Mouse (Mus musculus) MEL (cell line): ENCODE results near the gene Gm37240. TPM values are rescaled to one million over a fixed set of nuclear protein-coding genes. Genes with fewer than 3 reads are reported as not detected.

Experiments
- DNase-seq: peaks from one replicate; pipeline ENCODE4 v3.0.0; 2011; ENCODE audit warnings: low read depth, low spot score
- H3K27ac ChIP-seq: 2 replicates; pipeline ENCODE4 v1.5.1; 2012; ENCODE audit warnings: low read depth, mild to moderate bottlenecking, control low read depth, low read length, moderate library complexity; ENCODE audit not compliant: control insufficient read depth
- H3K27me3 ChIP-seq, 2 experiments: fragments of 150-350 bp in 1 of 2; sonication (generic) in 1 of 2; 2 replicates each; pipeline ENCODE4 v1.6.1; 2012; ENCODE audit warnings: low read length in 2 of 2, mild to moderate bottlenecking in 2 of 2, improper control_type of control experiment in 1 of 2, moderate library complexity in 1 of 2; ENCODE audit not compliant: insufficient read depth in 2 of 2, control insufficient read depth in 1 of 2
- H3K36me3 ChIP-seq, 2 experiments: 2 replicates each; pipeline ENCODE4 v1.6.1; 2012 to 2014; ENCODE audit warnings: low read length in 2 of 2, improper control_type of control experiment in 1 of 2, inconsistent platforms in 1 of 2, mild to moderate bottlenecking in 1 of 2; ENCODE audit not compliant: insufficient read depth in 2 of 2, control insufficient read depth in 1 of 2
- H3K4me1 ChIP-seq, 2 experiments: fragments of 150-350 bp in 1 of 2; sonication (generic) in 1 of 2; 2 replicates each; pipeline ENCODE4 v1.6.1; 2012; ENCODE audit warnings: low read length in 2 of 2, improper control_type of control experiment in 1 of 2, mild to moderate bottlenecking in 1 of 2; ENCODE audit not compliant: insufficient read depth in 2 of 2, control insufficient read depth in 1 of 2
- H3K4me3 ChIP-seq, 2 experiments: fragments of 150-350 bp in 1 of 2; sonication (generic) in 1 of 2; 2 replicates each; pipeline ENCODE4 v1.5.1; 2012; ENCODE audit warnings: low read depth in 2 of 2, low read length in 2 of 2, mild to moderate bottlenecking in 2 of 2, moderate library complexity in 2 of 2, control low read depth in 1 of 2, improper control_type of control experiment in 1 of 2; ENCODE audit not compliant: control insufficient read depth in 1 of 2, insufficient read depth in 1 of 2
- H3K79me2 ChIP-seq: 2 replicates; pipeline ENCODE4 v1.6.1; 2012; ENCODE audit warnings: mild to moderate bottlenecking, low read length, moderate library complexity; ENCODE audit not compliant: control insufficient read depth, poor library complexity, insufficient read depth
- H3K9ac ChIP-seq: 2 replicates; pipeline ENCODE4 v1.6.1; 2012; ENCODE audit warnings: low read depth, mild to moderate bottlenecking, control low read depth, low read length, moderate library complexity; ENCODE audit not compliant: control insufficient read depth, poor library complexity, severe bottlenecking
- H3K9me3 ChIP-seq: fragments of 150-350 bp; sonication (generic); replicated peaks from 2 replicates; pipeline ENCODE4 v1.6.1; 2012; ENCODE audit warnings: mild to moderate bottlenecking, low read length, improper control_type of control experiment, moderate library complexity; ENCODE audit not compliant: insufficient read depth
- CHD1 ChIP-seq: IDR thresholded peaks from 2 replicates; pipeline ENCODE4 v1.6.1; 2012; ENCODE audit warnings: low read depth, mild to moderate bottlenecking, inconsistent platforms, low read length, improper control_type of control experiment
- CHD2 ChIP-seq: IDR thresholded peaks from 2 replicates; pipeline ENCODE4 v1.6.1; 2011; ENCODE audit warnings: low read length, improper control_type of control experiment
- E2F4 ChIP-seq: IDR thresholded peaks from 2 replicates; pipeline ENCODE4 v1.6.1; 2011; ENCODE audit warnings: low read depth, low read length, improper control_type of control experiment, borderline replicate concordance
- ELF1 ChIP-seq: IDR thresholded peaks from 2 replicates; pipeline ENCODE4 v1.6.1; 2014; ENCODE audit warnings: low read depth, mild to moderate bottlenecking, inconsistent platforms, low read length, improper control_type of control experiment, moderate library complexity
- EP300 ChIP-seq, 2 experiments: IDR thresholded peaks; 2 replicates each; pipeline ENCODE4 v1.6.1; 2011; ENCODE audit warnings: improper control_type of control experiment in 2 of 2, low read length in 2 of 2, low read depth in 1 of 2, mild to moderate bottlenecking in 1 of 2
- GABPA ChIP-seq: IDR thresholded peaks from 2 replicates; pipeline ENCODE4 v1.6.1; 2012; ENCODE audit warnings: low read depth, mild to moderate bottlenecking, inconsistent platforms, low read length, improper control_type of control experiment, moderate library complexity
- GATA1 ChIP-seq: IDR thresholded peaks from 2 replicates; pipeline ENCODE4 v1.6.1; 2011; ENCODE audit warnings: low read depth, low read length, improper control_type of control experiment
- HCFC1 ChIP-seq: IDR thresholded peaks from 2 replicates; pipeline ENCODE4 v1.6.1; 2012; ENCODE audit warnings: low read depth, mild to moderate bottlenecking, inconsistent platforms, low read length, improper control_type of control experiment, moderate library complexity
- JUND ChIP-seq: IDR thresholded peaks from 2 replicates; pipeline ENCODE4 v1.6.1; 2011; ENCODE audit warnings: low read depth, mild to moderate bottlenecking, improper control_type of control experiment, low read length
- KAT2A ChIP-seq: conservative IDR thresholded peaks from 2 replicates; pipeline ENCODE4 v1.6.1; 2012; ENCODE audit warnings: low read depth, low read length, improper control_type of control experiment, inconsistent platforms
- MAFK ChIP-seq: IDR thresholded peaks from 2 replicates; pipeline ENCODE4 v1.6.1; 2011; ENCODE audit warnings: low read depth, mild to moderate bottlenecking, low read length, improper control_type of control experiment, borderline replicate concordance
- MAX ChIP-seq: IDR thresholded peaks from 2 replicates; pipeline ENCODE4 v1.6.1; 2011; ENCODE audit warnings: low read length, improper control_type of control experiment
- MAZ ChIP-seq: IDR thresholded peaks from 2 replicates; pipeline ENCODE4 v1.6.1; 2012; ENCODE audit warnings: low read depth, mild to moderate bottlenecking, inconsistent platforms, low read length, improper control_type of control experiment
- MEF2A ChIP-seq: IDR thresholded peaks from 2 replicates; pipeline ENCODE4 v1.6.1; 2014; ENCODE audit warnings: low read depth, mild to moderate bottlenecking, inconsistent platforms, low read length, improper control_type of control experiment; ENCODE audit not compliant: poor library complexity, insufficient replicate concordance, severe bottlenecking; ENCODE audit errors: extremely low read depth
- MXI1 ChIP-seq: IDR thresholded peaks from 2 replicates; pipeline ENCODE4 v1.6.1; 2011; ENCODE audit warnings: mild to moderate bottlenecking, low read depth, low read length, improper control_type of control experiment
- MYC ChIP-seq: IDR thresholded peaks from 2 replicates; pipeline ENCODE4 v1.6.1; 2011; ENCODE audit warnings: low read depth, mild to moderate bottlenecking, low read length, improper control_type of control experiment, moderate library complexity
- NRF1 ChIP-seq: IDR thresholded peaks from 2 replicates; pipeline ENCODE4 v1.6.1; 2014; ENCODE audit warnings: low read depth, mild to moderate bottlenecking, inconsistent platforms, low read length, improper control_type of control experiment, moderate library complexity; ENCODE audit not compliant: poor library complexity, insufficient read depth, severe bottlenecking
- POLR2A ChIP-seq, 2 experiments: IDR thresholded peaks; 2 replicates each; pipeline ENCODE4 v1.6.1; 2011 to 2012; ENCODE audit warnings: low read length in 2 of 2, mild to moderate bottlenecking in 2 of 2, control low read depth in 1 of 2, improper control_type of control experiment in 1 of 2, low read depth in 1 of 2, moderate library complexity in 1 of 2; ENCODE audit not compliant: control insufficient read depth in 1 of 2, insufficient read depth in 1 of 2, poor library complexity in 1 of 2
- POLR2AphosphoS2 ChIP-seq: IDR thresholded peaks from 2 replicates; pipeline ENCODE4 v1.6.1; 2011; ENCODE audit warnings: low read length, improper control_type of control experiment
- POLR2AphosphoS5 ChIP-seq: IDR thresholded peaks from 2 replicates; pipeline ENCODE4 v1.6.1; 2012; ENCODE audit warnings: low read depth, borderline replicate concordance, mild to moderate bottlenecking, inconsistent platforms, low read length, moderate library complexity, mixed read lengths
- RCOR1 ChIP-seq: IDR thresholded peaks from 2 replicates; pipeline ENCODE4 v1.6.1; 2012; ENCODE audit warnings: low read depth, mild to moderate bottlenecking, inconsistent platforms, low read length, improper control_type of control experiment
- SIN3A ChIP-seq: IDR thresholded peaks from 2 replicates; pipeline ENCODE4 v1.6.1; 2012; ENCODE audit warnings: low read length, improper control_type of control experiment, inconsistent platforms
- SMC3 ChIP-seq: IDR thresholded peaks from 2 replicates; pipeline ENCODE4 v1.6.1; 2011; ENCODE audit warnings: low read depth, low read length, improper control_type of control experiment
- TAL1 ChIP-seq: IDR thresholded peaks from 2 replicates; pipeline ENCODE4 v1.6.1; 2012; ENCODE audit warnings: mild to moderate bottlenecking, inconsistent platforms, low read length, moderate library complexity, mixed read lengths
- TBP ChIP-seq: IDR thresholded peaks from 2 replicates; pipeline ENCODE4 v1.8.0; 2011; ENCODE audit warnings: low read depth, low read length, improper control_type of control experiment
- UBTF ChIP-seq: IDR thresholded peaks from 2 replicates; pipeline ENCODE4 v1.6.1; 2012; ENCODE audit warnings: low read depth, mild to moderate bottlenecking, inconsistent platforms, low read length, improper control_type of control experiment, moderate library complexity, borderline replicate concordance; ENCODE audit not compliant: insufficient read depth
- USF2 ChIP-seq, 2 experiments: IDR thresholded peaks; 2 replicates each; pipeline ENCODE4 v1.6.1; 2011 to 2012; ENCODE audit warnings: improper control_type of control experiment in 2 of 2, low read length in 2 of 2, borderline replicate concordance in 1 of 2, inconsistent platforms in 1 of 2, low read depth in 1 of 2, mild to moderate bottlenecking in 1 of 2; ENCODE audit not compliant: insufficient read depth in 1 of 2
- ZC3H11A ChIP-seq: IDR thresholded peaks from 2 replicates; pipeline ENCODE4 v1.6.1; 2012; ENCODE audit warnings: low read depth, mild to moderate bottlenecking, inconsistent platforms, low read length, improper control_type of control experiment
- ZKSCAN1 ChIP-seq: IDR thresholded peaks from 2 replicates; pipeline ENCODE4 v1.6.1; 2012; ENCODE audit warnings: low read depth, mild to moderate bottlenecking, inconsistent platforms, low read length, improper control_type of control experiment, moderate library complexity
- ZNF384 ChIP-seq: IDR thresholded peaks from 2 replicates; pipeline ENCODE4 v1.6.1; 2012; ENCODE audit warnings: low read depth, mild to moderate bottlenecking, inconsistent platforms, low read length, improper control_type of control experiment
- polyA plus RNA-seq, 2 experiments: library from polyadenylated mRNA; stranded (reverse) in 1 of 2; unstranded in 1 of 2; fragments of >175 nt in 1 of 2; fragments of >200 nt in 1 of 2; gene quantifications; 2 replicates each; pipeline versions ENCODE4 v1.2.1 to v1.2.4; 2012; ENCODE audit warnings: low replicate concordance in 2 of 2, low read depth in 1 of 2; ENCODE audit not compliant: insufficient read length in 2 of 2, insufficient read depth in 1 of 2, missing spikeins in 1 of 2
- total RNA-seq: library from RNA; depleted of rRNA; stranded (reverse); fragments of 300-350 nt; gene quantifications from 2 replicates; pipeline ENCODE4 v1.2.3, GENCODE M21; 2012

Gene Gm37240
- total and polyA plus RNA-seq, 3 experiments, result 0.04 TPM; not detected in 2

DNA sequence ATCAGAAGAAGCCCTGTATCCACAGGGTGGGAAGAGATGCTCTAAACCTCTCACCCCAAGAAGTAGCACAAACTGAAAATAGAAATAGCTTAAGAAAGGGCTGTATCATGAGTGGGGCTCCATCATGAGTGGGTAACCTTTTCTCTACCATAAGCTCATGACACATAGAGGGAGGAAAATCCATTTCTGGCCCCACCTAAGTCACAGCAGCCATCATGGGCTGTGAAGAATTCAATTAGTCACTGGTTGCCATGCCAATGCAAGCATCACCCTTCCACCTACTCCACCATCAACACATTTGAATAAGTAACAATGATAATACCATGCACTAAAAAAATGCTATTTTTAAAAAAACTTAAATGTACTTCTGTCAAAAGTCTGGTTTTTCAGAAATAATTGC lies 867.2 kb downstream of the Gm37240 start:
- Histone ChIP-seq H3K27me3 (no peaks in the 10 kb centered on the region; a peak in 1 of 4 replicates), H3K36me3 (no peaks in the 10 kb centered on the region), H3K9ac (no peak overlapping the region), H3K79me2 (no peaks in the 10 kb centered on the region), H3K9me3 (no peaks in the 10 kb centered on the region), H3K4me1 (no peaks in the 10 kb centered on the region), H3K27ac (no peak overlapping the region), H3K4me3 (no peak overlapping the region)
- no peak for DNase-seq
- TF ChIP-seq CHD2, result no peak
- no peak for TF ChIP-seq MEF2A
- no peak for TF ChIP-seq SMC3
- no peak for TF ChIP-seq E2F4
- no peak for TF ChIP-seq JUND
- no peak for TF ChIP-seq POLR2AphosphoS5
- no peak for TF ChIP-seq RCOR1
- no peak for TF ChIP-seq MAZ
- no peak for TF ChIP-seq MXI1
- TF ChIP-seq ZNF384, result no peak
- no peak for TF ChIP-seq GATA1
- no peak for TF ChIP-seq ELF1
- TF ChIP-seq POLR2A (IDR thresholded peaks at IDR 0.05; ENCODE audit: control insufficient read depth in 1 of 2, insufficient read depth in 1 of 2, low read depth in 1 of 2, low read length in 2 of 2, poor library complexity in 1 of 2), result no peak
- no peak for TF ChIP-seq SIN3A
- no peak for TF ChIP-seq MYC
- no peak for TF ChIP-seq KAT2A
- TF ChIP-seq ZC3H11A, result no peak
- TF ChIP-seq HCFC1, result no peak
- no peak for TF ChIP-seq UBTF
- TF ChIP-seq, all 39 proteins: peak for 0

DNA sequence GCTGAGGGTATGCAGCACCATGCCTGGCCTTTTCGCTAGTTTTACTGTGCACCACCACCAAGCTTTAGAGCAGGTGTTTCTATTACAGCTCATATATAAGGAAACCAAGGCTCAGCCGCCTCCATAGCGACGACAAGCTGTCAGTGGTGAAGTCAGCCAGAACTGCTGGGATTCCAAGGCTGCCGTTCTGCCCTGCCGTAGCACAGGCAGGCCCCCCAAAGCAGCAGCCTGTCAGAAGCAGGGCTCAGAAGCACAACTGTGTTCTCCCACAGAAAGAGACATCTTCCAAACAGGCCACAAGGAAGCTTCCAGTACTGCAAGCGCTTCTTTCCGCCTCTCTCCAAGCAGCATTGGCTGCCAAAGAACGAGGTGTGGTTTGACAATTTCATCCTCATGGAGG lies 871.7 kb downstream of the Gm37240 start:
- no peak for DNase-seq
- no peaks in the 10 kb centered on the region for H3K36me3 ChIP-seq
- no peaks in the 10 kb centered on the region for H3K4me1 ChIP-seq
- no peaks in the 10 kb centered on the region for H3K79me2 ChIP-seq
- H3K27me3 ChIP-seq, result peaks cover 0 to 2% of the 10 kb centered on the region in 2 experiments; a peak in 1 of 4 replicates
- H3K9ac ChIP-seq, result no peak overlapping the region
- H3K27ac ChIP-seq, result no peak overlapping the region
- H3K4me3 ChIP-seq, result no peak overlapping the region
- TF ChIP-seq GABPA (no peak), USF2 (IDR thresholded peaks at IDR 0.05; ENCODE audit: borderline replicate concordance in 1 of 2, insufficient read depth in 1 of 2, low read depth in 1 of 2, low read length in 2 of 2) (no peak), ZKSCAN1 (no peak), TAL1 (no peak), MXI1 (no peak), GATA1 (no peak), JUND (no peak), SMC3 (no peak), MAFK (no peak), EP300 (IDR thresholded peaks at IDR 0.05; ENCODE audit: low read depth in 1 of 2, low read length in 2 of 2) (no peak), MAX (no peak), TBP (no peak), MYC (no peak), CHD1 (no peak), ZNF384 (no peak), SIN3A (no peak), HCFC1 (no peak), CHD2 (no peak), POLR2AphosphoS2 (no peak), NRF1 (no peak)
- H3K9me3 ChIP-seq, result no peaks in the 10 kb centered on the region
